Comparison of ENCODE assay signal across 13 mouse cellular contexts in genomic region chr16:36468862-36469261, GRCm38 (mm10). TPM values are rescaled to one million over a fixed set of nuclear protein-coding genes. Genes with fewer than 3 reads are reported as not detected.
DNase-seq lines count a peak whose midpoint lies in the region; ATAC-seq and TF ChIP-seq lines count a peak whose summit lies in the region.
"Had no signal": no experiment of that assay in that cellular context is flagged by ENCODE, and none has a peak within 500 bp of the region (broad histone marks: within the 10 kb centered on the region; RNA-seq: fewer than 3 reads in every experiment).

No protein-coding gene starts in this region.

- no peak overlapping the region for H3K27ac ChIP-seq in heart, postnatal 0 days (ENCODE audit: low read depth)
- no peak overlapping the region for H3K27ac ChIP-seq in midbrain, embryonic 11.5 days (ENCODE audit: low read depth, low read length)
- no peak overlapping the region for H3K27ac ChIP-seq in midbrain, embryonic 16.5 days (ENCODE audit: low read length)
- H3K27ac ChIP-seq in stomach, postnatal 0 days (replicated peaks), result no peak overlapping the region
- H3K27ac ChIP-seq: limb, embryonic 13.5 days; midbrain, embryonic 12.5 days; stomach, embryonic 15.5 days had no signal

- no peaks in the 10 kb centered on the region for H3K27me3 ChIP-seq in heart, postnatal 0 days (ENCODE audit: control insufficient read depth, insufficient read depth, low read length)
- H3K27me3 ChIP-seq in midbrain, embryonic 11.5 days (ENCODE audit: control insufficient read depth, insufficient read depth, low read length), result no peaks in the 10 kb centered on the region
- H3K27me3 ChIP-seq in midbrain, embryonic 16.5 days (ENCODE audit: control insufficient read depth, insufficient read depth, low read depth, low read length), result no peaks in the 10 kb centered on the region
- H3K27me3 ChIP-seq in G1E (ENCODE audit: insufficient read depth, low read length), result peaks cover 8% of the 10 kb centered on the region; the same call in 1 of the 2 replicates
- no peaks in the 10 kb centered on the region for H3K27me3 ChIP-seq in stomach, postnatal 0 days (ENCODE audit: control insufficient read depth, insufficient read depth, low read length)
- H3K27me3 ChIP-seq: limb, embryonic 13.5 days; stomach, embryonic 15.5 days had no signal

- H3K4me2 ChIP-seq in heart, postnatal 0 days (ENCODE audit: low read depth, low read length), result no peak overlapping the region
- no peak overlapping the region for H3K4me2 ChIP-seq in midbrain, embryonic 11.5 days
- H3K4me2 ChIP-seq in midbrain, embryonic 16.5 days (ENCODE audit: low read length), result no peak overlapping the region
- H3K4me2 ChIP-seq in stomach, postnatal 0 days (replicated peaks; ENCODE audit: low read depth), result no peak overlapping the region
- H3K4me2 ChIP-seq: limb, embryonic 13.5 days; midbrain, embryonic 12.5 days; stomach, embryonic 15.5 days had no signal

- TF ChIP-seq EP300 in heart, postnatal 0 days (IDR thresholded peaks at IDR 0.05; ENCODE audit: low read depth), result no peak
- no peak for TF ChIP-seq EP300 in stomach, postnatal 0 days (optimal IDR thresholded peaks at IDR 0.05)

- H3K9ac ChIP-seq in heart, postnatal 0 days (replicated peaks; ENCODE audit: low read depth, low read length), result no peak overlapping the region
- H3K9ac ChIP-seq in midbrain, embryonic 11.5 days (ENCODE audit: low read length), result no peak overlapping the region
- H3K9ac ChIP-seq in midbrain, embryonic 16.5 days (ENCODE audit: low read depth, low read length), result no peak overlapping the region
- no peak overlapping the region for H3K9ac ChIP-seq in stomach, postnatal 0 days (ENCODE audit: low read length)
- H3K9ac ChIP-seq: limb, embryonic 13.5 days; midbrain, embryonic 12.5 days; stomach, embryonic 15.5 days had no signal

- no peaks in the 10 kb centered on the region for H3K36me3 ChIP-seq in heart, postnatal 0 days (replicated peaks; ENCODE audit: control insufficient read depth, insufficient read depth, low read length)
- H3K36me3 ChIP-seq in midbrain, embryonic 11.5 days (ENCODE audit: control insufficient read depth, insufficient read depth, low read length), result no peaks in the 10 kb centered on the region
- H3K36me3 ChIP-seq in midbrain, embryonic 16.5 days (ENCODE audit: control insufficient read depth, insufficient read depth, low read length), result no peaks in the 10 kb centered on the region
- H3K36me3 ChIP-seq in G1E (replicated peaks), result no peaks in the 10 kb centered on the region
- H3K36me3 ChIP-seq in stomach, postnatal 0 days (ENCODE audit: control insufficient read depth, insufficient read depth, low read length), result no peaks in the 10 kb centered on the region
- H3K36me3 ChIP-seq: limb, embryonic 13.5 days; midbrain, embryonic 12.5 days; stomach, embryonic 15.5 days had no signal

- no peak for DNase-seq in heart, postnatal 0 days (ENCODE audit: low spot score)
- no peak for DNase-seq in heart, adult 9 months (ENCODE audit: low spot score in 2 of 2)
- DNase-seq in midbrain, embryonic 11.5 days (ENCODE audit: low spot score, missing footprints), result peak; percentile 82
- DNase-seq in G1E (ENCODE audit: low spot score), result no peak
- DNase-seq in stomach, postnatal 0 days (ENCODE audit: low spot score), result no peak
- DNase-seq in frontal cortex, postnatal 25 days (ENCODE audit: low spot score in 2 of 2), result no peak
- no peak for DNase-seq in right cerebral cortex, adult 2 months (ENCODE audit: low spot score in 2 of 2)

- ATAC-seq in heart, postnatal 0 days (ENCODE audit: insufficient read depth, low read depth), result no peak
- no peak for ATAC-seq in midbrain, embryonic 11.5 days (ENCODE audit: low FRiP score)
- no peak for ATAC-seq in midbrain, embryonic 16.5 days
- ATAC-seq in G1E (ENCODE audit: extremely low read depth, insufficient number of reproducible peaks, low FRiP score, poor library complexity, severe bottlenecking), result no peak
- no peak for ATAC-seq in stomach, postnatal 0 days (ENCODE audit: low FRiP score, low TSS enrichment)
- ATAC-seq: forebrain, embryonic 16.5 days had no signal

- H3K9me3 ChIP-seq in heart, postnatal 0 days (replicated peaks; ENCODE audit: control insufficient read depth, low read length), result no peaks in the 10 kb centered on the region
- no peaks in the 10 kb centered on the region for H3K9me3 ChIP-seq in midbrain, embryonic 11.5 days (ENCODE audit: control insufficient read depth, low read length)
- H3K9me3 ChIP-seq in midbrain, embryonic 16.5 days (replicated peaks; ENCODE audit: control insufficient read depth, low read length, poor library complexity, severe bottlenecking), result no peaks in the 10 kb centered on the region
- H3K9me3 ChIP-seq in G1E (replicated peaks), result no peaks in the 10 kb centered on the region
- H3K9me3 ChIP-seq in stomach, postnatal 0 days (ENCODE audit: control insufficient read depth, low read length), result no peaks in the 10 kb centered on the region
- H3K9me3 ChIP-seq: limb, embryonic 13.5 days; stomach, embryonic 15.5 days had no signal

- TF ChIP-seq CTCF in heart, postnatal 0 days (IDR thresholded peaks at IDR 0.05; ENCODE audit: low read depth), result peak; percentile 16
- TF ChIP-seq CTCF in G1E (IDR thresholded peaks at IDR 0.05; ENCODE audit: low read depth, low read length), result peak; percentile 14; the same call in 1 of the 2 replicates
- TF ChIP-seq CTCF in stomach, postnatal 0 days (IDR thresholded peaks at IDR 0.05; ENCODE audit: low read depth), result peak; percentile 57

- no peak overlapping the region for H3K4me3 ChIP-seq in heart, postnatal 0 days (ENCODE audit: low read depth, low read length)
- no peak overlapping the region for H3K4me3 ChIP-seq in midbrain, embryonic 11.5 days (ENCODE audit: low read depth, low read length)
- no peak overlapping the region for H3K4me3 ChIP-seq in midbrain, embryonic 16.5 days (ENCODE audit: low read depth, low read length)
- H3K4me3 ChIP-seq in G1E (ENCODE audit: low read depth, low read length), result no peak overlapping the region
- no peak overlapping the region for H3K4me3 ChIP-seq in stomach, postnatal 0 days (ENCODE audit: low read depth, low read length)
- H3K4me3 ChIP-seq: limb, embryonic 13.5 days; midbrain, embryonic 12.5 days; stomach, embryonic 15.5 days had no signal

- no peaks in the 10 kb centered on the region for H3K4me1 ChIP-seq in heart, postnatal 0 days (ENCODE audit: control insufficient read depth, insufficient read depth)
- no peaks in the 10 kb centered on the region for H3K4me1 ChIP-seq in midbrain, embryonic 11.5 days (ENCODE audit: control insufficient read depth, insufficient read depth, low read length)
- H3K4me1 ChIP-seq in midbrain, embryonic 16.5 days (ENCODE audit: control insufficient read depth, insufficient read depth, low read length), result no peaks in the 10 kb centered on the region
- peaks cover 3% of the 10 kb centered on the region for H3K4me1 ChIP-seq in G1E (ENCODE audit: insufficient read depth, low read depth, low read length)
- H3K4me1 ChIP-seq in stomach, postnatal 0 days (replicated peaks; ENCODE audit: control insufficient read depth, insufficient read depth), result no peaks in the 10 kb centered on the region
- H3K4me1 ChIP-seq: limb, embryonic 13.5 days; midbrain, embryonic 12.5 days; stomach, embryonic 15.5 days had no signal

- WGBS in heart, postnatal 0 days, result 76% methylated on average over 4 of the region's 4 CpGs
- WGBS in midbrain, embryonic 11.5 days, result 67% methylated on average over 4 of the region's 4 CpGs
- WGBS in midbrain, embryonic 16.5 days, result 74% methylated on average over 4 of the region's 4 CpGs
- WGBS in stomach, postnatal 0 days, result 70% methylated on average over 4 of the region's 4 CpGs

RNA-seq across cellular contexts. Expression of gene Stfa3, which starts 13.7 kb away (rescaled TPM):
- not detected in 2 replicates for total RNA-seq in heart, postnatal 0 days (2014; rRNA removed; ENCODE audit: low replicate concordance)
- polyA plus RNA-seq in heart, postnatal 0 days (2015; fragmentation: Nextera tagmentation; extraction: Ambion mirVana), result 0.78 and 1.4 TPM in 2 replicates
- not detected in 2 replicates for polyA plus RNA-seq in midbrain, embryonic 11.5 days (2014; fragmentation: Nextera tagmentation; extraction: Ambion mirVana)
- polyA plus RNA-seq in midbrain, embryonic 16.5 days (2015; fragmentation: Nextera tagmentation; extraction: Ambion mirVana), result 0.53 and 0.61 TPM in 2 replicates
- total RNA-seq in G1E (2014; fragmentation: Nextera tagmentation) (not detected in 2 replicates), G1E (2017) (not detected in 2 replicates)
- not detected in 2 replicates for polyA plus RNA-seq in G1E (2012)
- 22.8 and 24.8 TPM in 2 replicates for polyA plus RNA-seq in stomach, postnatal 0 days (2015; fragmentation: Nextera tagmentation; extraction: Ambion mirVana)
- polyA plus RNA-seq: forebrain, embryonic 16.5 days; large intestine, adult 2 months had no signal
